Mouse (Mus musculus) intestine, embryonic 16.5 days (tissue): ENCODE measurements at regions not wholly inside any gene's neighbourhood (a gene's known extent, or its start where the extent isn't known, plus 50 kb on each side); places are given as distances from the start of the nearest gene placed in this dataset.

Source experiments
- ATAC-seq: fragments of 200-750 bp; cut with Nextera tagmentation; 2 replicates; pipeline ENCODE4 v1.8.0; 2017; ENCODE audit warnings: moderate TSS enrichment, moderate library complexity
- H3K27ac ChIP-seq: fragments of 300-500 bp; sonication (generic); 2 replicates; pipeline ENCODE4 v1.5.1; 2014; ENCODE audit warnings: mild to moderate bottlenecking, low read length
- H3K27me3 ChIP-seq: fragments of 300-500 bp; sonication (generic); replicated peaks from 2 replicates; pipeline ENCODE4 v1.6.1; 2014; ENCODE audit warnings: low read length, control low read depth, mixed read lengths; ENCODE audit not compliant: control insufficient read depth, insufficient read depth
- H3K36me3 ChIP-seq: fragments of 300-500 bp; sonication (generic); 2 replicates; pipeline ENCODE4 v1.6.1; 2014; ENCODE audit warnings: low read length, control low read depth; ENCODE audit not compliant: control insufficient read depth, insufficient read depth
- H3K4me1 ChIP-seq: fragments of 300-500 bp; sonication (generic); 2 replicates; pipeline ENCODE4 v1.6.1; 2014; ENCODE audit warnings: low read length, control low read depth, mixed read lengths; ENCODE audit not compliant: control insufficient read depth, insufficient read depth
- H3K4me2 ChIP-seq: fragments of 300-500 bp; sonication (generic); 2 replicates; pipeline ENCODE4 v1.6.1; 2014; ENCODE audit warnings: low read depth, low read length, control low read depth
- H3K4me3 ChIP-seq: fragments of 300-500 bp; sonication (generic); 2 replicates; pipeline ENCODE4 v1.5.1; 2014; ENCODE audit warnings: mild to moderate bottlenecking, low read length
- H3K9ac ChIP-seq: fragments of 300-500 bp; sonication (generic); 2 replicates; pipeline ENCODE4 v1.6.1; 2014; ENCODE audit warnings: low read depth, low read length
- H3K9me3 ChIP-seq: fragments of 300-500 bp; sonication (generic); 2 replicates; pipeline ENCODE4 v1.6.1; 2016; ENCODE audit warnings: low read length, control low read depth; ENCODE audit not compliant: control insufficient read depth
- WGBS: fragments of 180-500 bp; shearing (Covaris S2); extraction: QIAGEN DNeasy Blood & Tissue Kit; methylation state at CpG from one replicate; pipeline ENCODE4 v1.1.7; 2014; 5-methylcytosine and 5-hydroxymethylcytosine counted together

GRCm38 (mm10) chr6:24220589-24220988 is 52.7 kb upstream of the Slc13a1 start:
- Histone ChIP-seq H3K4me3 (no peak overlapping the region), H3K4me2 (no peak overlapping the region), H3K9ac (no peak overlapping the region), H3K9me3 (no peaks in the 10 kb centered on the region), H3K27ac (no peak overlapping the region), H3K27me3 (no peaks in the 10 kb centered on the region), H3K36me3 (no peaks in the 10 kb centered on the region), H3K4me1 (no peaks in the 10 kb centered on the region)
- no peak for ATAC-seq
- WGBS: 68% methylated on average over 1 of the region's 1 CpGs

- Histone ChIP-seq H3K4me3 (no peak overlapping the region), H3K36me3 (no peaks in the 10 kb centered on the region), H3K4me1 (no peaks in the 10 kb centered on the region), H3K27ac (no peak overlapping the region), H3K4me2 (no peak overlapping the region), H3K9me3 (no peaks in the 10 kb centered on the region), H3K9ac (no peak overlapping the region), H3K27me3 (no peaks in the 10 kb centered on the region)
- no peak for ATAC-seq
- WGBS: 61% methylated on average over 3 of the region's 3 CpGs
These were observed 52.1 kb upstream of the Slc13a1 start for GRCm38 (mm10) chr6:24219882-24220522.
